Mouse (Mus musculus) bone marrow macrophage, adult 2 months (primary cell): ENCODE results near the gene Shank2.

Experiments used
- CTCF ChIP-seq: IDR thresholded peaks from 2 replicates; pipeline ENCODE4 v1.5.1; 2012; ENCODE audit warnings: low read depth, mild to moderate bottlenecking, low read length, moderate library complexity
- POLR2A ChIP-seq: IDR thresholded peaks from 2 replicates; pipeline ENCODE4 v1.6.1; 2012; ENCODE audit warnings: mild to moderate bottlenecking, low read depth, low read length, borderline replicate concordance

DNA sequence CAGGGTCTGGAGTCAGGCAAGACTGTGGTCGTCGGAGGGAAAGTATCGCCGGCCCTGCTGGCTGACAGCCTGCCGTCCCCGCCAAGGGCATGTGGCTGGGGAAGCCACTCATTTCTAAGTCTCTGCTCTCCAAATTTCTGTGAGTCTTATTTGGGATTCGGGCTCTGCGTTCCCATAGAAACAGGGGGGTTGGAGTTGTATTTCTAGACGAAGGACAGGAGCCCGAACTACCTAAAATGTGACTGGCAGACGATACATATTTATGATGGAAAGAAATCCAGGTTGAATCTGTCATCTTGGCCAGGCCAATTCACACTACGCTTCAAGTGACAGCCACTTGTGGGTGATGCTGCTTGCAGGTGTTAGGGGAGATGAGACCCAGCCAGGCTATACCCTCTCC lies 92.4 kb downstream of the Shank2 start:
- TF ChIP-seq POLR2A (no peak), CTCF (no peak)
